Mouse (Mus musculus): ENCODE results near the gene Atp5h. TPM values are rescaled to one million over a fixed set of nuclear protein-coding genes. Genes with fewer than 3 reads are reported as not detected.
"Not testable (repeated sequence)": the region's sequence is repeated elsewhere in the genome, so short reads cannot be mapped to it uniquely, and the experiment has no call there.

The Atp5h gene
- polyA plus RNA-seq, 1 experiment = 530 TPM

GRCm38 (mm10) chr11:115393721-115394325 is 25.9 kb downstream of the Atp5h start:
- Histone ChIP-seq H3K79me3 (ENCODE audit: low read depth) (peaks cover 6% of the 10 kb centered on the region), H3K4me3 (ENCODE audit: insufficient read depth, poor library complexity, severe bottlenecking) (no peak overlapping the region), H3ac (ENCODE audit: control insufficient read depth, insufficient read length, low read depth) (no peak overlapping the region), H3K79me2 (ENCODE audit: control insufficient read depth, insufficient read depth) (peaks cover 6% of the 10 kb centered on the region), H3K36me3 (ENCODE audit: control insufficient read depth, insufficient read depth) (peaks cover 62% of the 10 kb centered on the region), H3K27me3 (ENCODE audit: control insufficient read depth, insufficient read depth, insufficient read length) (no peaks in the 10 kb centered on the region)
- TF ChIP-seq MAX (IDR thresholded peaks at IDR 0.05) (no peak), MYOG (IDR thresholded peaks at IDR 0.05; ENCODE audit: control insufficient read depth, extremely low read depth, insufficient read length) (no peak), CEBPB (IDR thresholded peaks at IDR 0.05; ENCODE audit: low read depth) (no peak), CTCF (IDR thresholded peaks at IDR 0.05; ENCODE audit: control insufficient read depth, insufficient read depth, insufficient read length) (no peak), MYOD1 (IDR thresholded peaks at IDR 0.05; ENCODE audit: control insufficient read depth, insufficient read length, low read depth) (no peak), FOSL1 (IDR thresholded peaks at IDR 0.05; ENCODE audit: insufficient read depth, low read length, poor library complexity, severe bottlenecking) (no peak), USF1 (IDR thresholded peaks at IDR 0.05; ENCODE audit: low read depth) (no peak)

GRCm38 (mm10) chr11:115391358-115391757 is 28.4 kb downstream of the Atp5h start:
- Histone ChIP-seq H3K27me3 (ENCODE audit: control insufficient read depth, insufficient read depth, insufficient read length) (no peaks in the 10 kb centered on the region), H3K36me3 (ENCODE audit: control insufficient read depth, insufficient read depth) (peaks cover 74% of the 10 kb centered on the region), H3K4me3 (ENCODE audit: insufficient read depth, poor library complexity, severe bottlenecking) (no peak overlapping the region), H3K79me2 (ENCODE audit: control insufficient read depth, insufficient read depth) (peaks cover 31% of the 10 kb centered on the region), H3ac (ENCODE audit: control insufficient read depth, insufficient read length, low read depth) (no peak overlapping the region), H3K79me3 (ENCODE audit: low read depth) (peaks cover 25% of the 10 kb centered on the region)
- no peak for TF ChIP-seq CTCF (IDR thresholded peaks at IDR 0.05; ENCODE audit: control insufficient read depth, insufficient read depth, insufficient read length)
- no peak for TF ChIP-seq MAX (IDR thresholded peaks at IDR 0.05)
- TF ChIP-seq MYOD1 (IDR thresholded peaks at IDR 0.05; ENCODE audit: control insufficient read depth, insufficient read length, low read depth) = no peak
- TF ChIP-seq FOSL1 (IDR thresholded peaks at IDR 0.05; ENCODE audit: insufficient read depth, low read length, poor library complexity, severe bottlenecking) = no peak
- TF ChIP-seq USF1 (IDR thresholded peaks at IDR 0.05; ENCODE audit: low read depth) = no peak
- TF ChIP-seq MYOG (IDR thresholded peaks at IDR 0.05; ENCODE audit: control insufficient read depth, extremely low read depth, insufficient read length) = no peak
- no peak for TF ChIP-seq CEBPB (IDR thresholded peaks at IDR 0.05; ENCODE audit: low read depth)

- not testable (repeated sequence) for H3K27me3 ChIP-seq (ENCODE audit: control insufficient read depth, insufficient read depth, insufficient read length); H3K4me3 ChIP-seq (ENCODE audit: insufficient read depth, poor library complexity, severe bottlenecking); H3ac ChIP-seq (ENCODE audit: control insufficient read depth, insufficient read length, low read depth)
- Histone ChIP-seq H3K36me3 (ENCODE audit: control insufficient read depth, insufficient read depth) (peaks cover 43% of the 10 kb centered on the region), H3K79me3 (ENCODE audit: low read depth) (peaks cover 60% of the 10 kb centered on the region), H3K79me2 (ENCODE audit: control insufficient read depth, insufficient read depth) (peaks cover 75% of the 10 kb centered on the region)
Measured at GRCm38 (mm10) chr11:115386859-115387258, 32.9 kb downstream of the Atp5h start.

- H3K79me2 ChIP-seq (ENCODE audit: control insufficient read depth, insufficient read depth) = peaks cover 75% of the 10 kb centered on the region
- H3ac ChIP-seq (ENCODE audit: control insufficient read depth, insufficient read length, low read depth) = no peak overlapping the region
- peak overlapping the region; percentile 79 for H3K4me3 ChIP-seq (ENCODE audit: insufficient read depth, poor library complexity, severe bottlenecking)
- no peak for TF ChIP-seq USF1 (IDR thresholded peaks at IDR 0.05; ENCODE audit: low read depth)
- TF ChIP-seq CEBPB (IDR thresholded peaks at IDR 0.05; ENCODE audit: low read depth) = no peak
- TF ChIP-seq CTCF (IDR thresholded peaks at IDR 0.05; ENCODE audit: control insufficient read depth, insufficient read depth, insufficient read length) = no peak
- TF ChIP-seq MYOG (IDR thresholded peaks at IDR 0.05; ENCODE audit: control insufficient read depth, extremely low read depth, insufficient read length) = no peak
- no peak for TF ChIP-seq MYOD1 (IDR thresholded peaks at IDR 0.05; ENCODE audit: control insufficient read depth, insufficient read length, low read depth)
- TF ChIP-seq MAX (IDR thresholded peaks at IDR 0.05) = no peak
- no peaks in the 10 kb centered on the region for H3K27me3 ChIP-seq (ENCODE audit: control insufficient read depth, insufficient read depth, insufficient read length)
- peaks cover 22% of the 10 kb centered on the region for H3K36me3 ChIP-seq (ENCODE audit: control insufficient read depth, insufficient read depth)
- H3K79me3 ChIP-seq (ENCODE audit: low read depth) = peaks cover 57% of the 10 kb centered on the region
Measured at GRCm38 (mm10) chr11:115384587-115384986, 35.2 kb downstream of the Atp5h start.

GRCm38 (mm10) chr11:115383701-115384474 is 35.9 kb downstream of the Atp5h start:
- Histone ChIP-seq H3K27me3 (ENCODE audit: control insufficient read depth, insufficient read depth, insufficient read length) (no peaks in the 10 kb centered on the region), H3K79me3 (ENCODE audit: low read depth) (peaks cover 55% of the 10 kb centered on the region), H3K36me3 (ENCODE audit: control insufficient read depth, insufficient read depth) (peaks cover 15% of the 10 kb centered on the region), H3K79me2 (ENCODE audit: control insufficient read depth, insufficient read depth) (peaks cover 70% of the 10 kb centered on the region), H3K4me3 (ENCODE audit: insufficient read depth, poor library complexity, severe bottlenecking) (peak overlapping the region; percentile 79), H3ac (ENCODE audit: control insufficient read depth, insufficient read length, low read depth) (no peak overlapping the region)
- TF ChIP-seq FOSL1 (IDR thresholded peaks at IDR 0.05; ENCODE audit: insufficient read depth, low read length, poor library complexity, severe bottlenecking) (no peak), CTCF (IDR thresholded peaks at IDR 0.05; ENCODE audit: control insufficient read depth, insufficient read depth, insufficient read length) (no peak), CEBPB (IDR thresholded peaks at IDR 0.05; ENCODE audit: low read depth) (no peak), MYOD1 (IDR thresholded peaks at IDR 0.05; ENCODE audit: control insufficient read depth, insufficient read length, low read depth) (no peak), MYOG (IDR thresholded peaks at IDR 0.05; ENCODE audit: control insufficient read depth, extremely low read depth, insufficient read length) (no peak), MAX (IDR thresholded peaks at IDR 0.05) (no peak)

- Histone ChIP-seq H3ac (ENCODE audit: control insufficient read depth, insufficient read length, low read depth) (peak overlapping the region; percentile 46), H3K27me3 (ENCODE audit: control insufficient read depth, insufficient read depth, insufficient read length) (no peaks in the 10 kb centered on the region), H3K79me2 (ENCODE audit: control insufficient read depth, insufficient read depth) (peaks cover 60% of the 10 kb centered on the region), H3K4me3 (ENCODE audit: insufficient read depth, poor library complexity, severe bottlenecking) (peak overlapping the region; percentile 79), H3K36me3 (ENCODE audit: control insufficient read depth, insufficient read depth) (peaks cover 8% of the 10 kb centered on the region), H3K79me3 (ENCODE audit: low read depth) (peaks cover 46% of the 10 kb centered on the region)
- no peak for TF ChIP-seq CTCF (IDR thresholded peaks at IDR 0.05; ENCODE audit: control insufficient read depth, insufficient read depth, insufficient read length)
- no peak for TF ChIP-seq MYOG (IDR thresholded peaks at IDR 0.05; ENCODE audit: control insufficient read depth, extremely low read depth, insufficient read length)
- no peak for TF ChIP-seq MYOD1 (IDR thresholded peaks at IDR 0.05; ENCODE audit: control insufficient read depth, insufficient read length, low read depth)
- TF ChIP-seq USF1 (IDR thresholded peaks at IDR 0.05; ENCODE audit: low read depth) = no peak
- no peak for TF ChIP-seq CEBPB (IDR thresholded peaks at IDR 0.05; ENCODE audit: low read depth)
- TF ChIP-seq FOSL1 (IDR thresholded peaks at IDR 0.05; ENCODE audit: insufficient read depth, low read length, poor library complexity, severe bottlenecking) = no peak
- no peak for TF ChIP-seq MAX (IDR thresholded peaks at IDR 0.05)
Measured at GRCm38 (mm10) chr11:115382891-115383290, 36.9 kb downstream of the Atp5h start.
